Mouse (Mus musculus): ENCODE results near the gene Abca8a. TPM values are rescaled to one million over a fixed set of nuclear protein-coding genes. Genes with fewer than 3 reads are reported as not detected.
"Not testable (repeated sequence)": the region's sequence is repeated elsewhere in the genome, so short reads cannot be mapped to it uniquely, and the experiment has no call there.

The Abca8a gene
- polyA plus RNA-seq, 2 experiments, result 4.4 to 6.6 TPM

- ATAC-seq (ENCODE audit: low FRiP score, low read depth) (no peak), DNase-seq (ENCODE audit: low spot score) (no peak)
- H3K4me1 ChIP-seq (ENCODE audit: control insufficient read depth, insufficient read depth, low read length), result peaks cover 7% of the 10 kb centered on the region
- no peaks in the 10 kb centered on the region for H3K36me3 ChIP-seq (ENCODE audit: control insufficient read depth, insufficient read depth, low read length)
- no peak overlapping the region for H3K4me2 ChIP-seq (replicated peaks; ENCODE audit: low read depth, low read length, severe bottlenecking)
- WGBS, result 47% methylated on average over 1 of the region's 1 CpGs
- no peak overlapping the region for H3K9ac ChIP-seq (ENCODE audit: low read depth, low read length, severe bottlenecking)
- no peaks in the 10 kb centered on the region for H3K9me3 ChIP-seq (ENCODE audit: control insufficient read depth, low read length)
- no peak overlapping the region for H3K4me3 ChIP-seq (replicated peaks; ENCODE audit: low read length)
- H3K27me3 ChIP-seq (ENCODE audit: control insufficient read depth, insufficient read depth, low read length), result no peaks in the 10 kb centered on the region
- no peak for TF ChIP-seq POLR2A (IDR thresholded peaks at IDR 0.05; ENCODE audit: borderline replicate concordance, extremely low read depth, insufficient read depth, insufficient read length)
- H3K27ac ChIP-seq (replicated peaks; ENCODE audit: low read depth, low read length), result no peak overlapping the region
These were observed 107.6 kb downstream of the Abca8a start for GRCm38 (mm10) chr11:109988164-109988563.

DNA sequence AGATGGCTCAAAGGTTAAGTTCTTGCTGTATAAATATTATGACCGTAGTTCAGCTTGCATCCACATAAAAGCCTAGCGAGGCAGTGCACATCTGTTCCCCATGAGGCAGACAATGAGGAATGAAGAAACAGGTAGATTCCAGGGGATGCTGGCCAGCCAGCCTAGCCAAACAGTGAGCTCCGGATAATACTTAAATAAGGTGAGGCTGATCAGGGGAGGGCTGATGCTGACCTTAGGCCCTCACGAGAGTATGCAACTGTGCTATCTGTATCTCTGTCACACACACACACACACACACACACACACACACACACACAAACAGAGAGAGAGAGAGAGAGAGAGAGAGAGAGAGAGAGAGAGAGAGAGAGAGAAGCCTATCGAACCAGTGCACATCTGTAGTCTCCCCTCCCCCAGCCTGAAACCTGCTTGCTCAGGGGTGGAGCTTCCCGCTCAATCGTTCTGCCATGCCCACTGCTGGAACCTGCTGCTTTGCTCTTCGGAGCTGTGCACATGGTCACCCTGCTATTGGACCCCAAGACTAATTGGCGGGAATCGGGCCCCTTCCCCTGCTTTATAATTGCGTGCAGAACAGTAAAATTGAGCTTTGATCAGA is 108.2 kb downstream of the Abca8a start:
- H3K27ac ChIP-seq (replicated peaks; ENCODE audit: low read depth, low read length), result not testable (repeated sequence)

GRCm38 (mm10) chr11:109981872-109982271 is 113.9 kb downstream of the Abca8a start:
- H3K4me2 ChIP-seq (replicated peaks; ENCODE audit: low read depth, low read length, severe bottlenecking), result no peak overlapping the region
- ATAC-seq (ENCODE audit: low FRiP score, low read depth) (no peak), DNase-seq (ENCODE audit: low spot score) (no peak)
- 0 out of 2 replicates have a peak, but pooled peaks cover under 1% of the 10 kb centered on the region for H3K4me1 ChIP-seq (ENCODE audit: control insufficient read depth, insufficient read depth, low read length)
- H3K9me3 ChIP-seq (ENCODE audit: control insufficient read depth, low read length), result no peaks in the 10 kb centered on the region
- no peak overlapping the region for H3K9ac ChIP-seq (ENCODE audit: low read depth, low read length, severe bottlenecking)
- H3K4me3 ChIP-seq (replicated peaks; ENCODE audit: low read length), result no peak overlapping the region
- no peaks in the 10 kb centered on the region for H3K27me3 ChIP-seq (ENCODE audit: control insufficient read depth, insufficient read depth, low read length)
- no peak overlapping the region for H3K27ac ChIP-seq (replicated peaks; ENCODE audit: low read depth, low read length)
- peaks cover 7% of the 10 kb centered on the region; the same call in 1 of the 2 replicates for H3K36me3 ChIP-seq (ENCODE audit: control insufficient read depth, insufficient read depth, low read length)
- 85% methylated on average over 2 of the region's 2 CpGs for WGBS
- TF ChIP-seq POLR2A (IDR thresholded peaks at IDR 0.05; ENCODE audit: borderline replicate concordance, extremely low read depth, insufficient read depth, insufficient read length), result no peak

More for the DNA sequence above, 108.2 kb downstream of the Abca8a start:
- H3K36me3 ChIP-seq (ENCODE audit: control insufficient read depth, insufficient read depth, low read length); H3K4me2 ChIP-seq (replicated peaks; ENCODE audit: low read depth, low read length, severe bottlenecking); DNase-seq (ENCODE audit: low spot score); H3K9ac ChIP-seq (ENCODE audit: low read depth, low read length, severe bottlenecking); ATAC-seq (ENCODE audit: low FRiP score, low read depth); H3K4me3 ChIP-seq (replicated peaks; ENCODE audit: low read length); H3K9me3 ChIP-seq (ENCODE audit: control insufficient read depth, low read length); H3K4me1 ChIP-seq (ENCODE audit: control insufficient read depth, insufficient read depth, low read length); H3K27me3 ChIP-seq (ENCODE audit: control insufficient read depth, insufficient read depth, low read length): not testable (repeated sequence)
- WGBS, result 23% methylated on average over 11 of the region's 11 CpGs

Other genes starting within 250 kb of the Abca8a start
- 4.9 and 5.2 TPM in 2 replicates for gene Abca8b, start 100.1 kb downstream of the Abca8a start, polyA plus RNA-seq (2012; rRNA removed)
- 2.5 and 2.7 TPM in 2 replicates for gene Abca8b, start 100.1 kb downstream of the Abca8a start, polyA plus RNA-seq (2014; fragmentation: Nextera tagmentation; extraction: Ambion mirVana)
- gene Abca9, start 72.2 kb upstream of the Abca8a start, polyA plus RNA-seq (2012; rRNA removed), result 10.4 and 10.6 TPM in 2 replicates
- gene Abca9, start 72.2 kb upstream of the Abca8a start, polyA plus RNA-seq (2014; fragmentation: Nextera tagmentation; extraction: Ambion mirVana), result 12.1 and 12.7 TPM in 2 replicates
- gene Abca6, start 155.8 kb upstream of the Abca8a start, polyA plus RNA-seq (2012; rRNA removed), result 1.1 and 1.4 TPM in 2 replicates
- 0.48 and 0.69 TPM in 2 replicates for gene Abca6, start 155.8 kb upstream of the Abca8a start, polyA plus RNA-seq (2014; fragmentation: Nextera tagmentation; extraction: Ambion mirVana)
- gene Abca5, start 241.7 kb upstream of the Abca8a start, polyA plus RNA-seq (2012; rRNA removed), result 4.7 TPM in 2 replicates
- gene Abca5, start 241.7 kb upstream of the Abca8a start, polyA plus RNA-seq (2014; fragmentation: Nextera tagmentation; extraction: Ambion mirVana), result 8.8 and 9.7 TPM in 2 replicates

All from limb, embryonic 14.5 days (tissue).